Mouse (Mus musculus) lung, postnatal 0 days (tissue): ENCODE data around the gene Ropn1l.

Source experiments
- CTCF ChIP-seq: IDR thresholded peaks from 2 replicates; pipeline ENCODE4 v1.5.1; 2016; ENCODE audit warnings: antibody characterized with exemption, mild to moderate bottlenecking
- EP300 ChIP-seq: IDR thresholded peaks from 2 replicates; pipeline ENCODE4 v1.6.1; 2016; ENCODE audit warnings: antibody characterized with exemption, mild to moderate bottlenecking, control low read depth

DNA sequence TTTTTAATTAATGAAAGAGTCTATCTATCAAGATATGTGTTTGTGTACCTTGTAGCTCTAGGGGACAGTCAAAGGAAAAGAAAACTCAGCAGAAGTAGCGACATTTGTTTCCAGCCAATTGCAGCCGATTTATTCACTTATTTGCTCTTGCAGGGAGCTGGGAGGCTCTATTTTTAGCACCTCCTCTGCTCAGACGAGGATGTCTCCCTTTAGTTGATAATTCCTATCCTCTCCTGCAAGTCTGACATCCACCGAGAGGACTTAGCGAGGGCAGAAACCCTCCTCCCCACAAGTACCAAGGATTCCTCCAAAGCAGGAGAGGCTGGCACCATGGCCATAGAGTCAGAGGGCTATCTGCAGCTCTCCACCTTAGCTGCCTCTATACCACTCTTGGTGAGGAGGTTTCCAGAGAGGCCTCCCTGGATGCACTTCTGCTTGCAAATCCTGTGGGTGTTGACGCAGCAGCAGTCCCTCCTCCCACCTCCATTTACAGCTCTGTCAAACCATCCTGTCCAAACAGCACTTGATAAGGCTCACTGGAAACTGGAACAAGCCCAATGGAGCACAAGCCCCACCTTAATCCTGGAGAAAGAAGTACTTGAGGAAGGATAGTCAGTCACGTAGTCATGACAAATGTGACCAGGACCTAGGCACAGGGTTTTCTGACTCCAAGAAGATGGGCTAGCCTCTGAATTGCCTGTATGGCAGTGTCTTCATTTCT lies 30.7 kb downstream of the Ropn1l start:
- TF ChIP-seq CTCF, result no peak
- no peak for TF ChIP-seq EP300
